Mouse (Mus musculus): ENCODE measurements around the gene Klhl20. TPM values are rescaled to one million over a fixed set of nuclear protein-coding genes. Genes with fewer than 3 reads are reported as not detected.
A peak's percentile ranks its signal among the peaks of the same experiment; 100 is the strongest.

Klhl20 gene
- polyA plus RNA-seq, 1 experiment from 2014 or later: 22.0 TPM

DNA sequence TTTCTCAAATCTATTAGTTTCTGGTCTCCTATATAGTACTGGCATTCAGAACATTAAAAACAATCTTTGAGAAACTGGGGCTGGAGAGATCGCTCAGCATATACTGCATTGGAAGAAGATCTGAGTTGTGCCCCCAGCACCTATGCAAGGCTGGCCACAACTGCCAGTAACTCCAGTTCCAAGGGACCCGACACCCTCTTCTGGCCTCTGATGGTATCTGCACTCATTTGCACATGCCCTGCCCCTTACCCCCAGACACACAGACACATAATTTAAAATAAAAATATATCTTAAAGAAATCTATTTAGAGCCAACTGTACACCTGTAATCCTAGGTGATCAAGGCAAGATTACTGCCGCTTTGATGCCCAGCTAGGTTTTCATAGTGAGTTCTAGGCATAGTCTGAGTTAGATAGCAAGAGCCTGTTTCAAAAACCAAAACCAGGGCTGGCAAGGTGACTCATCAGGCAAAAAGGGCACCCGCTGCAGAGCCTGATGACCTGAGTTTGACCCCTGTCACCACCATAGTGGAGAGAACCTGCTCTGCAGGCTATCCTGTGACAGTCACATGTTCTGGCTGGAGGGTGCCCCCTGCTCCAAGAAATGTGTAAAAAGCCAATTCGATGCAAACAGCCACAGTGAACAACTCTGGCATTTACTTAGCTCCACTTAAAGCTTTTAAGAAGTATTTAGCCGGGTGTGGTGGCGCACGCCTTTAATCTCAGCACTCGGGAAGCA is 8.9 kb upstream of the Klhl20 start:
- ATAC-seq (ENCODE audit: insufficient number of reproducible peaks, insufficient read depth, low FRiP score, low TSS enrichment): no peak
- Histone ChIP-seq H3K4me3 (no peak overlapping the region), H3K9me3 (no peaks in the 10 kb centered on the region), H3K27ac (no peak overlapping the region), H3K4me2 (replicated peaks) (no peak overlapping the region), H3K27me3 (no peaks in the 10 kb centered on the region), H3K9ac (no peak overlapping the region), H3K36me3 (no peaks in the 10 kb centered on the region), H3K4me1 (no peaks in the 10 kb centered on the region)
- WGBS: 80% methylated on average over 9 of the region's 9 CpGs

DNA sequence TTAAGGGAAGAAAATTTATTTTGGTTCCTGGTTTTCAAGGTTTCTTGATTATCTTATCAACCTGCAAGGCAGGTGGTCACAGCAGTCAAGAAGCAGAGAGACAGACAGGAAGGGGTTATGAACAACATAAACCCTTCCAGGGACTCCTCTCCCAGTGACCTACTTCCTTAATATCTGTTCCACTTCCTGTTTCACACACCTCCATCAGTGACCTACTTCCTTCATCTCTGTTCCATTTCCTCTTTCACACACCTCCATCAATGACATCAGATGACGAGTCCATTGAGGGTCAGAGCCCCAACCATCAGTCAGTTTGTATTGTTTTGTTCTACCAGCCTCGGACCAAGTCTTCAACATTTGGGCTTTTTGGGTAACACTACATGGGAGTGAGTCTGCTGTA is 8.2 kb upstream of the Klhl20 start:
- H3K4me2 ChIP-seq (replicated peaks): no peak overlapping the region
- H3K36me3 ChIP-seq: no peaks in the 10 kb centered on the region
- no peaks in the 10 kb centered on the region for H3K4me1 ChIP-seq
- no peak overlapping the region for H3K9ac ChIP-seq
- no peak for ATAC-seq (ENCODE audit: insufficient number of reproducible peaks, insufficient read depth, low FRiP score, low TSS enrichment)
- H3K27ac ChIP-seq: no peak overlapping the region
- no peaks in the 10 kb centered on the region for H3K27me3 ChIP-seq
- H3K9me3 ChIP-seq: no peaks in the 10 kb centered on the region
- H3K4me3 ChIP-seq: no peak overlapping the region
- WGBS: 83% methylated on average over 2 of the region's 2 CpGs

DNA sequence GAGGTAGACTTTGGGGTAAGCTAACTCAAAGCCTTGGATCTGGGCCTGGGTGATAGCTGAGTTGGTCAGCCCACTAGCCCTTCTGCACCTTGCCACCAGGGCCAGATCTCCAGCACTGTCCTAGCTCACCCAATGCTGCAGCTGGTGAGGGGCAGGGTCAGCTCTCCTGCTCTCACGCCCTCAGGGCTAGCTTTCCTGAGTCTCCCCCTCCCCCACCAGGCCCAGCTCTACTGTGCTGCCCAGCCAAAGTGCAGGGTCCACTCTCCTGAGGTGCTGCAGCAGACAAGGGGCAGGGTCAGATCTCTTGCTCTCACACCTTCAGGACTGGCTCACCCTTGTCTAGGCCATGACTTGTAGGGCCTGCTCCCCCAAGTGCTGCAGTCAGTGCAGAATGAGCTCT is 4.8 kb downstream of the Klhl20 start:
- H3K27ac ChIP-seq: no peak overlapping the region
- no peaks in the 10 kb centered on the region for H3K9me3 ChIP-seq
- H3K36me3 ChIP-seq: no peaks in the 10 kb centered on the region
- no peaks in the 10 kb centered on the region for H3K27me3 ChIP-seq
- no peak overlapping the region for H3K9ac ChIP-seq
- ATAC-seq (ENCODE audit: insufficient number of reproducible peaks, insufficient read depth, low FRiP score, low TSS enrichment): peak; percentile 68; the same call in 1 of the 2 replicates
- H3K4me2 ChIP-seq (replicated peaks): no peak overlapping the region
- peaks cover 7% of the 10 kb centered on the region for H3K4me1 ChIP-seq
- no peak overlapping the region for H3K4me3 ChIP-seq
- 60% methylated on average over 1 of the region's 1 CpGs for WGBS

DNA sequence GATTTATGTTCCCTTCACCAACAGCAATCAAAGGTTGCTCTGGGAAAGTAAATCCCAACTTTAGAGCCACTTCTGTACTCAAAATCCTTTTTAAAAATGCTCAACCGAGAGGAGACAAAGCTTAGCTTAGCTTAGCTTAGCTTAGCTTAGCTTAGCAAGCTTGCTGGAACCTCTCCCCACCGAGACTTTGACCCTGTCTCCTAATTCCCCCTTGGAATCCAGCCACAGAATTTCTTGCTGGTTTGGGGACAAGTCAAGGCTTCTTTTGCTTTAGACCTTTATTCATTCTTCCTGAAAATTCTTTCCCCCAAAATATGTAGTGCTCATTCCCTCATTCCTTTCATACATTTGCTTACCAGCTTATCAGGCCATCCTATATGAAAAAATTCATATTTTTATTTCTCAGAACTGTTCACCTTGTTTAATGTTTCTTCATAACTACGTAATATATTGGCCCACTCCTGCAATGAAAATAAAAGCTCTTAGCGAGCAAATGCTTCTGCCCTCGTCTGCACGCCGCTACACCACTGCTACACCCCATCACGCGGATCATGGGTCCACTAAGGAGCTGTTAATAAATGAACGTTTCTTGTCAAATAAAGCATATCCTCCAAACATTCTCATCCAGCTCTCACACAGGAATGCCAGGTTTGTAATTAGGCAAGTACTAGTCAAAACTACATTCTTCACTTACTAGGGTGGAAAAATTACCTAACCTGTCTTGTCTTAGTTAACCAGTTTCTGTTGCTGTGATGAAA is 8.5 kb downstream of the Klhl20 start:
- Histone ChIP-seq H3K4me2 (replicated peaks) (no peak overlapping the region), H3K4me1 (no peaks in the 10 kb centered on the region), H3K27ac (no peak overlapping the region), H3K9me3 (no peaks in the 10 kb centered on the region), H3K27me3 (no peaks in the 10 kb centered on the region), H3K4me3 (no peak overlapping the region), H3K9ac (no peak overlapping the region), H3K36me3 (no peaks in the 10 kb centered on the region)
- WGBS: 92% methylated on average over 10 of the region's 10 CpGs
- no peak for ATAC-seq (ENCODE audit: insufficient number of reproducible peaks, insufficient read depth, low FRiP score, low TSS enrichment)

DNA sequence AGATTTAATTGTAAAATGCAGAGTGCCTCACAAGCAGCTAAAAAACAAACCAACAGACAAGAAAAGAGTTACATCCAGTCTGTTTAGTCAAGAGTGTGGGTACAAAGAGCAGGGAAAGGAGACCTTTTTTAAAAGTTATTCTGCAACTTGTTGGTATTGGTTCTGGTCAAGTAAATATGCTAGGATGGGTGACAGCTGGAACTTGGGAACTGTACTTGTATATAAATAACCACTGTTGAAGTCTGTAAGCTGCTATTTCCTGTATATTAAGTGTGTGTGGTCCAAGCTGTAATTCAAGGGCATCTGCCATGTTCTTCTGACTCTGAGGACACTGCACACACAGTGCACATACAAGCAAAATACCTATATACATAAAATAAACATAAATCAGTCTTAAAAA is 16.7 kb downstream of the Klhl20 start:
- Histone ChIP-seq H3K9ac (no peak overlapping the region), H3K36me3 (peaks cover 1% of the 10 kb centered on the region), H3K27me3 (no peaks in the 10 kb centered on the region), H3K4me2 (replicated peaks) (no peak overlapping the region), H3K27ac (no peak overlapping the region), H3K4me3 (no peak overlapping the region), H3K9me3 (no peaks in the 10 kb centered on the region), H3K4me1 (no peaks in the 10 kb centered on the region)
- no peak for ATAC-seq (ENCODE audit: insufficient number of reproducible peaks, insufficient read depth, low FRiP score, low TSS enrichment)

DNA sequence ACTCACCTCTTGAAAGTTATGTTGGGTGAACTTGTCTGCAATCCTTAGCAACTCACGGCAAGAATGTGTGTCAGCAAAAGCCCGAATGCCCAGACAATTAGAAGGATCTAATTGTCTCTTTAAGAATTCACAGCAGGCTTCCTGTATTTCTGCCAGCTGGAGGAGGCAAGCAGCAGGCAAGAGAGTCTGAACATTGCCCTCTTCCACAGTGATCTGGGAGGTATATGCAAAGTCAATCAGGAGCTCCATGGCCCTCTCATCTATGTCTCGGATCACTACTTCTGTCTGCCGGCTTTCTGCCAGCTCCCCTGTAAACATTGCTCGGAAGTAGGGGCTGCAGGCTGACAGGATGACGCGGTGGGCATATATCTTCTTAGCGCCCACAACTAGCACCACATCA is 22.1 kb downstream of the Klhl20 start:
- Histone ChIP-seq H3K4me3 (no peak overlapping the region), H3K9me3 (no peaks in the 10 kb centered on the region), H3K4me2 (replicated peaks) (no peak overlapping the region), H3K9ac (no peak overlapping the region), H3K27ac (no peak overlapping the region), H3K36me3 (peaks cover 12% of the 10 kb centered on the region), H3K4me1 (no peaks in the 10 kb centered on the region), H3K27me3 (no peaks in the 10 kb centered on the region)
- ATAC-seq (ENCODE audit: insufficient number of reproducible peaks, insufficient read depth, low FRiP score, low TSS enrichment): no peak
- 90% methylated on average over 8 of the region's 8 CpGs for WGBS

DNA sequence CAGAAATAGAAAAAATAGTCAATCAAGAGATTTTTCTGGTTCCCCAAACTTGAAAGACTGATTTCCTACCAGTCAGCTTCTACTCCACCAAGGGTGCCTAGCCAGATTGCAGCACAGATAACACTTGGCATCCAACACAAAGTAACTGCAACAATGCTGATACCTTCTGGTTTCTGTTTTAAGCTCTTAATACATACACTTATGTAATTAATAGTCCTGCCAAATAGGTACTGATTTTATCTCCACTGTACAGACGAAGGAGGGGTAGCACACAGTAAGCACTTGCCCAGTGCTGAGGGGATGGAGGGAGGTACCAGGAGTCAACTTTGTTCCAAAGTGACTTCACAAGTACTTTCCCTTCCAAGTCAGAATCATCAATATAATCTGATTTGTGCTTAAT is 27.5 kb downstream of the Klhl20 start:
- 82% methylated on average over 1 of the region's 1 CpGs for WGBS
- Histone ChIP-seq H3K4me2 (replicated peaks) (no peak overlapping the region), H3K36me3 (peaks cover 15% of the 10 kb centered on the region), H3K27ac (no peak overlapping the region), H3K9ac (no peak overlapping the region), H3K9me3 (no peaks in the 10 kb centered on the region), H3K4me3 (no peak overlapping the region), H3K27me3 (no peaks in the 10 kb centered on the region), H3K4me1 (no peaks in the 10 kb centered on the region)
- ATAC-seq (ENCODE audit: insufficient number of reproducible peaks, insufficient read depth, low FRiP score, low TSS enrichment): no peak

DNA sequence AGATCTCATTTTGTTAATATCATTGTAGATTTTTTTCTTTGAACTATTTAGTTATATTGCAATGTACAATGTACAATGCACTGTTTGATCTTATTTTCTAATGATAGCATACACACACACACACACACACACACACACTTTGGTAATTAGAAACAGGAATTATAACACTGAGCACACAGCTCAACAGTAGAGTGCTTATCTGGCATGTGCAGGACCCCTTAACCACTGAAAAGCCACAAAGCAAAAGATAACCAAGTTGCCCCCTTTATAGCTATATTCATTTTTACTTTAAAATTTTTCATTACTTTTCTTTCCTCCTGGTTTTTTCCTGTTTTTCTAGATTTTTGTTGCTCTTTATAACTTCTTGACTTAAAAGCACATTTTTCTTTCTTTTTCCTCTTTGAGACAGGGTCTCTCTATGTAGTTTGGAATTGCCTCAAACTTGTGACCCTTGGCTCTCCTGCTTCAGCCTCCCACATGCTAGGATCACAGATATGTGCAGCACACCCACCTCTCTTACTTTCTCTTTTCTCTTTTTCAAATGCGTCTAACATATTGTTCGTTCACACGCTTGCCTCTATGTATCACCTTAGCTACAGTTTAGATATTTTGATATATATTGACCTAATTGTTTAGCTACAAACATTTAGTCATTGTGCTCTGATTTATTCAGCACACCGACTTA is 31.4 kb downstream of the Klhl20 start:
- 92% methylated on average over 4 of the region's 4 CpGs for WGBS
- no peak overlapping the region for H3K4me3 ChIP-seq
- no peaks in the 10 kb centered on the region for H3K4me1 ChIP-seq
- no peak overlapping the region for H3K9ac ChIP-seq
- H3K4me2 ChIP-seq (replicated peaks): no peak overlapping the region
- H3K36me3 ChIP-seq: peaks cover 21% of the 10 kb centered on the region
- no peak overlapping the region for H3K27ac ChIP-seq
- no peaks in the 10 kb centered on the region for H3K27me3 ChIP-seq
- H3K9me3 ChIP-seq: no peaks in the 10 kb centered on the region
- ATAC-seq (ENCODE audit: insufficient number of reproducible peaks, insufficient read depth, low FRiP score, low TSS enrichment): no peak

DNA sequence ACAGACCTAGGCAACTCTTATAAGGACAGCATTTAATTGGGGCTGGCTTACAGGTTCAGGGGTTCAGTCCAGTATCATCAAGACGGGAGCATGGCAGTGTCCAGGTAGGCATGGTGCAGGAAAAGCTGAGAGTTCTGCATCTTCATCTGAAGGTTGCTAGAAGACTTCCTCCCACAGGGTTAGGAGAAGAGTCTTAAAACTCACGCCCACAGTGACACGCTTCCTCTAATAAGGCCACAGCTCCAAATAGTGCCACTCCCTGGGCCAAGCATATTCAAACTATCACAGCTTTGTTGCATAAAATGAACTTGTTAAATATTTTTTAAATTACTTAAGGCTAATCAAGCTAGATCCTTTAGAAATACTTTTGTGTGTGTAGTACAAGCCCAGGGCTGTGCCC is 54.1 kb downstream of the Klhl20 start:
- Histone ChIP-seq H3K27me3 (no peaks in the 10 kb centered on the region), H3K9ac (no peak overlapping the region), H3K9me3 (no peaks in the 10 kb centered on the region), H3K4me3 (no peak overlapping the region), H3K36me3 (peaks cover 27% of the 10 kb centered on the region), H3K27ac (no peak overlapping the region), H3K4me2 (replicated peaks) (no peak overlapping the region), H3K4me1 (peaks cover 18% of the 10 kb centered on the region)
- 95% methylated on average over 3 of the region's 3 CpGs for WGBS
- no peak for ATAC-seq (ENCODE audit: insufficient number of reproducible peaks, insufficient read depth, low FRiP score, low TSS enrichment)

DNA sequence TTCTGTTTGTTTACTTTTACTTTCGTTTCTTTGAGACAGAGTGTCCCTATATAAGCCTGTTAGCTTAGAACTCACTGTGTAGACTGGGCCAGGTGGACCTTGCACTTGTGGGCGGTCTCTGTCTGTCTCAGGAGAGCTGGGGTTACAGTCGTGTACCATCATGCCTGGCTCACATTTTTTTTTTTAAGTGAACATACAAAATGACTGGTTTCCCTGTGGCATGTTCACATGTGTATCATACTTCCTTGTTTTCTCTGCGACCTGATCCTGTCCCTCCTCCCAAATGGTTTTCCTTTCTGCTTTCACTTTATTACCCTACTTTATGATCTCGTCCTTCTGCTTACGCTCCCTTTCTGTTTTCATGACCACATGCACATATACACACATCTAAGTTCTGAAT is 55.1 kb downstream of the Klhl20 start:
- no peak overlapping the region for H3K27ac ChIP-seq
- no peak overlapping the region for H3K9ac ChIP-seq
- H3K4me3 ChIP-seq: no peak overlapping the region
- peaks cover 27% of the 10 kb centered on the region for H3K4me1 ChIP-seq
- no peak overlapping the region for H3K4me2 ChIP-seq (replicated peaks)
- peaks cover 23% of the 10 kb centered on the region for H3K36me3 ChIP-seq
- H3K9me3 ChIP-seq: no peaks in the 10 kb centered on the region
- 77% methylated on average over 6 of the region's 6 CpGs for WGBS
- ATAC-seq (ENCODE audit: insufficient number of reproducible peaks, insufficient read depth, low FRiP score, low TSS enrichment): no peak
- no peaks in the 10 kb centered on the region for H3K27me3 ChIP-seq

DNA sequence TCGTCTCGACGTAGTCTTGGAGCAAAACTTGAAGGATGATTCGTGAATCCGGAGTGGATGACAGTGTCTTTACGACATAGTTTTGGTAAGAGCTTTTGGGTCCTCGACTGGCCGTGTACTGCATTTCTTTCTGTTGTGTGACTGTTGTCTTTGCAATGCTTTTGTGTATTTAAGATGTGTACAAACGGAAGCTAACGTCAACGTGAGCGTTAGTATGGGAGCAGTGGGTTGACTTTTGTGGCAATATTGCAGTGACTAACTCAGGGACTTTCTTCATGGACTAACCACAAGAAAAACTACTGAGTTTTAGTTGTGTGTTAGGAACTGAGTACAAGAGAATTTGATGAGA is 60.1 kb downstream of the Klhl20 start:
- H3K36me3 ChIP-seq: 0 out of 2 replicates have a peak, but pooled peaks cover 4% of the 10 kb centered on the region
- WGBS: under 1% methylated on average over 12 of the region's 12 CpGs
- ATAC-seq (ENCODE audit: insufficient number of reproducible peaks, insufficient read depth, low FRiP score, low TSS enrichment): no peak
- no peaks in the 10 kb centered on the region for H3K9me3 ChIP-seq
- H3K4me1 ChIP-seq: peaks cover 30% of the 10 kb centered on the region
- H3K4me3 ChIP-seq: peak overlapping the region; percentile 76
- H3K4me2 ChIP-seq (replicated peaks): peak overlapping the region; percentile 71
- H3K27ac ChIP-seq: peak overlapping the region; percentile 75
- no peaks in the 10 kb centered on the region for H3K27me3 ChIP-seq
- peak overlapping the region; percentile 76 for H3K9ac ChIP-seq

All from embryonic facial prominence, embryonic 12.5 days (tissue).